Mouse (Mus musculus) embryonic facial prominence, embryonic 13.5 days (tissue): ENCODE data around the gene Bcas3. TPM values are rescaled to one million over a fixed set of nuclear protein-coding genes. Genes with fewer than 3 reads are reported as not detected.

Source experiments
- ATAC-seq: fragments of 200-750 bp; cut with Nextera tagmentation; 2 replicates; pipeline ENCODE4 v1.8.0; 2017; ENCODE audit warnings: low read depth; ENCODE audit not compliant: insufficient number of reproducible peaks, insufficient read depth, low FRiP score, low TSS enrichment
- H3K27ac ChIP-seq: fragments of 300-500 bp; sonication (generic); 2 replicates; pipeline ENCODE4 v1.5.1; 2015; ENCODE audit warnings: moderate library complexity, mild to moderate bottlenecking, inconsistent platforms
- H3K27me3 ChIP-seq: fragments of 300-500 bp; sonication (generic); 2 replicates; pipeline ENCODE4 v1.6.1; 2015; ENCODE audit warnings: mild to moderate bottlenecking, inconsistent platforms
- H3K36me3 ChIP-seq: fragments of 300-500 bp; sonication (generic); 2 replicates; pipeline ENCODE4 v1.6.1; 2015; ENCODE audit warnings: mild to moderate bottlenecking, inconsistent platforms
- H3K4me1 ChIP-seq: fragments of 300-500 bp; sonication (generic); 2 replicates; pipeline ENCODE4 v1.6.1; 2015; ENCODE audit warnings: inconsistent platforms
- H3K4me2 ChIP-seq: fragments of 300-500 bp; sonication (generic); 2 replicates; pipeline ENCODE4 v1.6.1; 2015; ENCODE audit warnings: moderate library complexity, mild to moderate bottlenecking, inconsistent platforms
- H3K4me3 ChIP-seq: fragments of 300-500 bp; sonication (generic); 2 replicates; pipeline ENCODE4 v1.5.1; 2015; ENCODE audit warnings: mild to moderate bottlenecking, inconsistent platforms
- H3K9ac ChIP-seq: fragments of 300-500 bp; sonication (generic); 2 replicates; pipeline ENCODE4 v1.6.1; 2015; ENCODE audit warnings: mild to moderate bottlenecking, inconsistent platforms
- H3K9me3 ChIP-seq: fragments of 300-500 bp; sonication (generic); 2 replicates; pipeline ENCODE4 v1.6.1; 2016; ENCODE audit warnings: inconsistent platforms
- WGBS: fragments of 180-500 bp; shearing (Covaris S2); methylation state at CpG from one replicate; pipeline ENCODE4 v1.1.7; 2015; ENCODE audit warnings: mixed read lengths; 5-methylcytosine and 5-hydroxymethylcytosine counted together
- polyA plus RNA-seq: library from polyadenylated mRNA; unstranded; fragments of >200 nt; fragmentation: Nextera tagmentation; extraction: Ambion mirVana; gene quantifications from 2 replicates; pipeline ENCODE4 v1.2.1, GENCODE M21; 2015

Bcas3 gene
- polyA plus RNA-seq, 1 experiment from 2014 or later, result 33.1 TPM

GRCm38 (mm10) chr11:85681580-85682419 lies 328.8 kb downstream of the Bcas3 start:
- peaks cover 4% of the 10 kb centered on the region; the same call in 1 of the 2 replicates for H3K27me3 ChIP-seq
- ATAC-seq, result no peak
- H3K9ac ChIP-seq, result no peak overlapping the region
- no peaks in the 10 kb centered on the region for H3K9me3 ChIP-seq
- WGBS, result 74% methylated on average over 11 of the region's 11 CpGs
- H3K4me2 ChIP-seq, result no peak overlapping the region
- no peak overlapping the region for H3K27ac ChIP-seq
- peaks cover 35% of the 10 kb centered on the region for H3K4me1 ChIP-seq
- H3K36me3 ChIP-seq, result no peaks in the 10 kb centered on the region
- H3K4me3 ChIP-seq, result no peak overlapping the region

GRCm38 (mm10) chr11:85684981-85685380 lies 332.0 kb downstream of the Bcas3 start:
- WGBS, result 72% methylated on average over 2 of the region's 2 CpGs
- no peak overlapping the region for H3K27ac ChIP-seq
- H3K9ac ChIP-seq, result no peak overlapping the region

GRCm38 (mm10) chr11:85687816-85688439 lies 335.0 kb downstream of the Bcas3 start:
- peaks cover 38% of the 10 kb centered on the region for H3K4me1 ChIP-seq
- ATAC-seq, result no peak
- no peaks in the 10 kb centered on the region for H3K36me3 ChIP-seq
- WGBS, result 48% methylated on average over 8 of the region's 8 CpGs
- H3K27me3 ChIP-seq, result no peaks in the 10 kb centered on the region
- H3K4me3 ChIP-seq, result no peak overlapping the region
- no peak overlapping the region for H3K9ac ChIP-seq
- H3K9me3 ChIP-seq, result no peaks in the 10 kb centered on the region
- H3K27ac ChIP-seq, result no peak overlapping the region
- no peak overlapping the region for H3K4me2 ChIP-seq

More at GRCm38 (mm10) chr11:85684981-85685380, 332.0 kb downstream of the Bcas3 start:
- no peak overlapping the region for H3K4me3 ChIP-seq
- no peaks in the 10 kb centered on the region for H3K36me3 ChIP-seq
- no peaks in the 10 kb centered on the region for H3K9me3 ChIP-seq
- no peak for ATAC-seq
- peaks cover 42% of the 10 kb centered on the region for H3K4me1 ChIP-seq
- H3K27me3 ChIP-seq, result no peaks in the 10 kb centered on the region
- H3K4me2 ChIP-seq, result no peak overlapping the region

GRCm38 (mm10) chr11:85688440-85688838 lies 335.5 kb downstream of the Bcas3 start:
- Histone ChIP-seq H3K9me3 (no peaks in the 10 kb centered on the region), H3K4me3 (no peak overlapping the region), H3K27me3 (no peaks in the 10 kb centered on the region), H3K27ac (no peak overlapping the region), H3K4me2 (no peak overlapping the region), H3K4me1 (peaks cover 38% of the 10 kb centered on the region), H3K9ac (no peak overlapping the region), H3K36me3 (no peaks in the 10 kb centered on the region)
- ATAC-seq, result no peak
- 76% methylated on average over 6 of the region's 6 CpGs for WGBS

- no peak for ATAC-seq
- Histone ChIP-seq H3K9me3 (no peaks in the 10 kb centered on the region), H3K4me3 (no peak overlapping the region), H3K9ac (no peak overlapping the region), H3K27me3 (no peaks in the 10 kb centered on the region), H3K27ac (no peak overlapping the region), H3K4me2 (no peak overlapping the region), H3K36me3 (no peaks in the 10 kb centered on the region), H3K4me1 (peaks cover 38% of the 10 kb centered on the region)
- 79% methylated on average over 5 of the region's 5 CpGs for WGBS
These were observed 336.3 kb downstream of the Bcas3 start for GRCm38 (mm10) chr11:85689226-85689625.

- WGBS, result 49% methylated on average over 5 of the region's 5 CpGs
These were observed 338.3 kb downstream of the Bcas3 start for GRCm38 (mm10) chr11:85691285-85691684.

GRCm38 (mm10) chr11:85695614-85696263 lies 342.8 kb downstream of the Bcas3 start:
- H3K9me3 ChIP-seq, result no peaks in the 10 kb centered on the region
- H3K36me3 ChIP-seq, result no peaks in the 10 kb centered on the region
- 60% methylated on average over 16 of the region's 16 CpGs for WGBS
- H3K27me3 ChIP-seq, result no peaks in the 10 kb centered on the region
- H3K4me2 ChIP-seq, result no peak overlapping the region
- no peak overlapping the region for H3K9ac ChIP-seq
- no peak overlapping the region for H3K27ac ChIP-seq
- peaks cover 59% of the 10 kb centered on the region for H3K4me1 ChIP-seq
- no peak overlapping the region for H3K4me3 ChIP-seq
- no peak for ATAC-seq

More at GRCm38 (mm10) chr11:85691285-85691684, 338.3 kb downstream of the Bcas3 start:
- H3K9ac ChIP-seq, result no peak overlapping the region
- H3K4me1 ChIP-seq, result peaks cover 45% of the 10 kb centered on the region
- no peak for ATAC-seq
- no peaks in the 10 kb centered on the region for H3K36me3 ChIP-seq
- H3K4me3 ChIP-seq, result no peak overlapping the region
- H3K27me3 ChIP-seq, result no peaks in the 10 kb centered on the region
- H3K27ac ChIP-seq, result no peak overlapping the region
- no peaks in the 10 kb centered on the region for H3K9me3 ChIP-seq
- no peak overlapping the region for H3K4me2 ChIP-seq

- Histone ChIP-seq H3K4me3 (no peak overlapping the region), H3K36me3 (no peaks in the 10 kb centered on the region), H3K4me2 (no peak overlapping the region), H3K27ac (peak overlapping the region; percentile 39; the same call in 1 of the 2 replicates), H3K27me3 (no peaks in the 10 kb centered on the region), H3K9ac (no peak overlapping the region), H3K4me1 (peaks cover 56% of the 10 kb centered on the region), H3K9me3 (no peaks in the 10 kb centered on the region)
- ATAC-seq, result no peak
- 36% methylated on average over 14 of the region's 14 CpGs for WGBS
These were observed 343.8 kb downstream of the Bcas3 start for GRCm38 (mm10) chr11:85696491-85697398.

GRCm38 (mm10) chr11:85697468-85697867 lies 344.5 kb downstream of the Bcas3 start:
- no peak overlapping the region for H3K9ac ChIP-seq
- no peaks in the 10 kb centered on the region for H3K27me3 ChIP-seq
- H3K36me3 ChIP-seq, result no peaks in the 10 kb centered on the region
- 81% methylated on average over 4 of the region's 4 CpGs for WGBS
- H3K4me3 ChIP-seq, result no peak overlapping the region
- no peaks in the 10 kb centered on the region for H3K9me3 ChIP-seq
- ATAC-seq, result no peak
- H3K4me2 ChIP-seq, result no peak overlapping the region
- peaks cover 55% of the 10 kb centered on the region for H3K4me1 ChIP-seq
- peak overlapping the region; percentile 39; the same call in 1 of the 2 replicates for H3K27ac ChIP-seq

- 56% methylated on average over 11 of the region's 11 CpGs for WGBS
These were observed 345.3 kb downstream of the Bcas3 start for GRCm38 (mm10) chr11:85698242-85698641.

More at GRCm38 (mm10) chr11:85698242-85698641, 345.3 kb downstream of the Bcas3 start:
- no peak for ATAC-seq
- H3K4me3 ChIP-seq, result no peak overlapping the region
- H3K27ac ChIP-seq, result no peak overlapping the region
- H3K4me1 ChIP-seq, result peaks cover 48% of the 10 kb centered on the region
- no peaks in the 10 kb centered on the region for H3K9me3 ChIP-seq
- H3K27me3 ChIP-seq, result no peaks in the 10 kb centered on the region
- no peak overlapping the region for H3K9ac ChIP-seq
- no peaks in the 10 kb centered on the region for H3K36me3 ChIP-seq
- no peak overlapping the region for H3K4me2 ChIP-seq
